Mouse (Mus musculus): ENCODE measurements at regions not wholly inside any gene's neighbourhood (a gene's known extent, or its start where the extent isn't known, plus 50 kb on each side); places are given as distances from the start of the nearest gene placed in this dataset.

DNA sequence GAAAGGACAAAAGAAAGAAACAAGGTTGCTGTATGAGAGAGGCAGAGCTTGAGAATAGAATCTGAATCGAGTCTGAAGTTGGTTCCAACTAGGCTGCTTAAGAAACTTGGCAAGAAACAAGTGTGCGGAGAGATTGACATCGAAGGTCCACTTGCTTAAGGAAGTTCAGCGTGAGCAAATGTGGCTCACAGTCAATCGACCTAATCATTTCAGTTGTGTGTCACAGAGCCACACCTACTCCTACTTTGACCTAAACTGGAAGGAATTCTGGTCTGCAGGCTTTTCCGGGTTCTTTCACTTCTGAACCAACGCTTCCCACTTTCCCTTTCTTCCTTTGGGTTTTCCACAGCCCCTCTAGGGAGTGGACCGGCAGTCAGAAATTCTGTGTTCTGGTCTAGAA, 313.8 kb upstream of the Ubash3b start:
- intact Hi-C loops (cut with DNase I) = loop anchor here (2.0 kb wide), 1 partner anchor 475 kb away; no protein-coding TSS in a partner anchor
- DNase-seq (ENCODE audit: low spot score in 2 of 2) = no peak

DNA sequence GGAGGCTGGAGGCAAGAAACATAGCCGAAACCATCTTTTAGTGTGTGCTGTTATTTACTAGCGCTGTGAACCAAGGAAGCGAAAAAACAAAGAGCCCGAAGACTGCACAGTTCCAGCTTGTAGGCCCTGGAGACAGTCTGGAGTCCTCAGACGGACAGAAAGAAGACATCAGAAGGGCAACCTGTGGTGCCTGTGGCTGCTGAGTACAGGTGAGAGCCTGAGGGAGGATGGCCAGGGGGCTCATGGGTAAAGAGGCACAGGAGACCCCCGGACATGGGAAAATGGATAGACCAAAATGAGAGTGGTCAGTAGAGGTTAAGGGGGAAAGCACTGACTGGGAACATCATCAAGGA, 313.4 kb upstream of the Ubash3b start:
- no peak for DNase-seq (ENCODE audit: low spot score in 2 of 2)
- intact Hi-C loops (cut with DNase I) = loop anchor here (1.0 to 2.0 kb wide), 2 partner anchors 105 to 476 kb away; no protein-coding TSS in a partner anchor

DNA sequence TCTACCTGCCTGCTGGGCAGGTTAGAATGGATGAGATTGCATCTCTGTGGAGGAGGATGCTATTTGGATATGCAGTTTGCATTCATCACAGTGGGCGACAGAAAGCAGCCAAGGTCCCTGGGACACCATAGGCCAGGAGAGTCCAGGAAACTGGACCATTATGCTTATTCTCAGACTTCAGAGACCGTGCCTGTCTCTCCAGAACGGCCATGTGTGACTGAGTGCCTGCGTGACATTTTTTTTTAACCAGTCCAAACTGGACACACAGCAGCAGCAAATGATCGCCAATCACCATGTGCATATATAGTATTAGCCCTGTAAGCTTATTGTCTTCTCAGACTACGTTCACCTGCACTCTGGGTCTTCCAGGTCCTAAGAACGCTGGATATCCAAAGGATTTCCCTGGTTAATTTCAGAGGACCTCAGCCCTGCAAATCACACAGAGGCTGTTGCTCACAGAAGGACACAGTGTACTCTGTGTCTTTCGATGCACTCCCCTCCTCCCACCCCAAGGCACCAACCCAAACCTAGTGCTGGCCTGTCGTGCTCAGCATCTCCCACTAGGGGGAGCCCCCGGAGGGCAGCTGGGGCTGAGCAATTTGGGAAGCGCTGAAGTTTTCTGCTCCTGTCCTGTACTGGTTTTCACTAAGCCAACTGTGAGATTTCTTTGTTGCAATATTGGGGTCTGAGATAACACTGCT, 312.9 kb upstream of the Ubash3b start:
- intact Hi-C loops (cut with DNase I) = loop anchor here (1.0 to 2.0 kb wide), 2 partner anchors 106 to 476 kb away; no protein-coding TSS in a partner anchor
- DNase-seq (ENCODE audit: low spot score in 2 of 2) = peak; percentile 85 to 91

DNA sequence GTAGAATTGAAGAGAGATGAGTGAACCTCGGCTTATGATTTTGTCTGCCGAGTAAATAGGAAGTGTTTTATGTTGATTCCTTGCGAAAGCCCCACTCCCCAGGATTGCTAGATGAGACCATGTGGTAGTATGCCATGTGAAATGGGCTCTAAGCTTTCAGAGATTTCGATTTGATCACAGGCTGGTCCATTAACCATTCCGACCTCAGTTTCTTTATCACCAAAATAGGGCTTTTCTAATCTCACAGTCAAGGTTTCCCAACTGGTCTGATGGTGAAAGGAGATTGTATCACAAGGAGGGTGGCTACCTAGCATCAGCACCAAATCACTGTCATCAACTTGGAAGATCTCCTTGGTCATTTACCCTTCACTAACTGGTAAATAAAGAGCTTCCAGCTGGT, 312.0 kb upstream of the Ubash3b start:
- no peak for DNase-seq (ENCODE audit: low spot score in 2 of 2)
- intact Hi-C loops (cut with DNase I) = no loop called here

DNA sequence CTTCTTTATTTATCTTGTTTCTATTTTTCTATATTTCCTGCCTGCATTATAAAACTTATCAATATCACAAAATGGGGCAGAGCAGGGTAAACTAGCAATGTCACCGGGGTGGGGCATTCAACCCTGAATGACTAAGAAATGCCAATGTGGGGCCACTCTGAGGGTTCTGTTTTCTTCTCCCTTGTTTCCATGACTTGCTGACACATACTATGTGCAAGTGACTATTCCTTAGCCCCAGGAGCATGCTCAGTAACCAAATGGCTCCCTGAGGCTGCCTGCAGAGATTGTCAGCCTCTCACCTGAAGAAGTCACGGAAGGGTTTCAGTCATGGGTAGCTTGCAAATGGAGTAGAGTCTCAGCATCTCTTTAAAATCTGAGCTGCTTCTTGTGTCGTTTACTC, 309.8 kb upstream of the Ubash3b start:
- no peak for DNase-seq (ENCODE audit: low spot score in 2 of 2)
- intact Hi-C loops (cut with DNase I) = no loop called here

DNA sequence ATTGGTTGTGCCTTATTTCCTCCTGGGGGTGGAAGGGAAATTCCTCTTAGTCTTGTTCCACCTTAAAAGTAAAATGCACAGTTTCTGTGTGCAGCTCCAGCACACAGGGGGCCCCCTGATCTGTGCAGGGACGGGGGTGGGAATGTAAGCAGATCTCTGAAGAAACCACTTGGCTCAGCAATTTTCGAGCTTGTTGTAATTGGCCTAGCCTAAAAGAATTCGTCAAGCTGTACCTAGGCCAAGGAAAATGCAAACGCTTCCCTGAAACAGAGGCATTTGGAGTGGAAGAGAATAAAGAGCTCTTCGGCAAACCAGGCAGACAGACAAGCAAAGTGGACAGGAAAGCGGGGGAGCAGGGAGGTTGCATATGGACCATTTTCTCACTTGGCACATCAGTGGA, 308.5 kb upstream of the Ubash3b start:
- intact Hi-C loops (cut with DNase I) = no loop called here
- DNase-seq (ENCODE audit: low spot score in 2 of 2) = no peak

DNA sequence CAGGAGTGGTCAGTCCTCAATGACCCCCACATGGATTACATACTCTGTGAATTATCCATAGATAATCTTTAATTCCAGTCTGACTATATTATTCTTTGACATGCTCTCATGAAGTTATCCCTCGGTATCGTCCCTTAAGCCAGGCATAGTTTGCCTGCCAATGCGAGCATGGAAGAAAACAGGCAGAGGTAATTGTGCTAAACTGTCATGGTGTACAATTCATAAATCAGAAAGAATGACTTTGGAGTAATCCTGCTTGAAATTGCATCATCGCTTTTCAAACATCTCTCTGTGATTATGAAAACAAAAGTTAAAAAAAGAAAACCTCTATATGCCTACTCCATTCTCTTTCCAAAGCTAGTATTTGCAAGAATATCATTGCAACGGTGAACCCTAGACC, 307.9 kb upstream of the Ubash3b start:
- intact Hi-C loops (cut with DNase I) = no loop called here
- no peak for DNase-seq (ENCODE audit: low spot score in 2 of 2)

DNA sequence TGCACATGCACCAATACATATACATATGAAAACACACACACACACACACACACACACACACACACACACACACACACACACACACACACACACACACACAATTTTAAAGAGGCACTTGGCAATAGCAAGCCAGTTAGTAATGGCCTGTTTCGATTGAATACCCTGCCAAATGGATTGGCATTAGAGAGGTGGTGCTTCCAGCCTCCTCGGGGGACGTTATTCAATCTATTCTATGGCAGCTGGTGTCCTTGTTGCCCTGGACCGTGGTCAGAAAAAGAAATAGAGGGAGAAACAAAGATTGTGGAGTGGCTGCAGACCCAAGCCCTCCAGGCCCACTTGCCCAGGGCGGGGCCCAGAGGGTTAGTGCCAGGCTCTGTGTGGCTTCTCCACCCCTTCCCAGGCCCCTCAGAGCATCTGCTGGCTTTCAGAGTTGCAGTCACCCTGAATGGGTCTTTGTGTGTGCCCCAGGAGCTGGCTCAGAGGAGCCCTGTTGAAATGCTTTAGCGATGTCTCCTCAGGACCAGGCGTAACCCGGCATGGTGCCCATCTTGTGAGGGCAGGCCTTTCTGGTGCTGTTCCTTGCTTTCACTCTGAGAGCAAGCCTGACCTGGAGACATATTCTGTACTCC, 302.7 kb upstream of the Ubash3b start:
- DNase-seq (ENCODE audit: low spot score in 2 of 2) = peak; percentile 45 to 60
- intact Hi-C loops (cut with DNase I) = no loop called here

DNA sequence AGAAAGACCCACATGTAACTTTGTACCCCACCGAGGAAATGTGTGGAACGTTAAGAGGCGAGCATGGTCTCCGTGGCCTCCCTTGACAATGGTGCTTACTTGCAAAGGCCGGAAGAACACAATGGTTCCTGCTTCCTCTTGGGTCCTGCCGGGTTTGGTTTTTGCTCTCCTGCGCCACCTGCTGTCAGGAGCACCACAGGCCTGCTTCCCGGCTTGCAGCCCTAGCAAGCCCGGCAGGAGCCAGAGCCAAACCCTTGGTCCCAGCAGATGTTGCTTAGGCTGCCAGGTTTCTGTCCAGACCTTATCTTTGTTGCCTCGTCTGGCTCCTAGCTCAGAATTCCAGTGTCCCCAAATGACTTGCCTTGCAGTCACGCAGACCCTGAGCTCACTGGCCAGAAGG, 300.2 kb upstream of the Ubash3b start:
- peak; percentile 84 to 90 for DNase-seq (ENCODE audit: low spot score in 2 of 2)
- intact Hi-C loops (cut with DNase I) = loop anchor here (1.0 to 2.0 kb wide), 2 partner anchors 85 to 232 kb away; no protein-coding TSS in a partner anchor

DNA sequence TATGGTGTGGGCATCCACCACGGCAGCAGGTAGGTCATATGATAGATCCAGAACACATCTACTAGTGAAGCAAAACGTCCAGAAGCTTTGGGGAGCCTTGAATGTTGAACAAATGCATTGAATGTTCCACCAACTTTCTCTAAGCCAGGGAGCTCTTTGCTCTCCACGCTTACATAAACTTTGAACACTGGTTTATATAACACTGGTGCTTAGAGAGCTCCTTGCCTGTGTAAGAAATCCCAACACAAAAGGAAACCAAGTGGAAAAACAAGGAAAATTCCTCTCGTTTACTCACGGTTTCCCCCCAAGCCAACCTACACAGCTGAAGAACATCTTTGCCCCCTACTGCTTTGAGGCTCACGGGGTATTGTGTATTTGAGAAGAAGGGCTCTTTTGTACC, 299.2 kb upstream of the Ubash3b start:
- intact Hi-C loops (cut with DNase I) = loop anchor here (1.0 kb wide), 1 partner anchor 231 kb away; no protein-coding TSS in a partner anchor
- DNase-seq (ENCODE audit: low spot score in 2 of 2) = peak in 1 of 2 experiments; percentile 49

DNA sequence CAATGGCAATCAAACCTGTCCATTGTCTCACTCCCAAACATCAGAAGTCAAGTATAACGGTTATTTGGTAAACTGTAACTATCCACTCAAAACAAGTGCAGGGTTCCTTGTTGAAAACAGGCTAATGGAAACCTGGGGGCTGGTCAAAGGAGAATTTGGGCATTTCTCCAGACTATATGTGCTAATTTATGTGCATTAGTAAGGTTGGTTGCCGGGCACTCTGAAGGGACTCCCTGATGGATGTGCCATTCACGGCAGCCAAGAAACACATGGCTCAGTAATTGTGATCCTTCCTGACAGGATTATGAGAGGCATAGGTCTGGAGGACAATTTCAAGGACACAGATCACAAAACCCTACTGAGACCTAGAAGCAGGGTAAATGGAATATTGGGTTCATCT, 295.5 kb upstream of the Ubash3b start:
- intact Hi-C loops (cut with DNase I) = no loop called here
- no peak for DNase-seq (ENCODE audit: low spot score in 2 of 2)

DNA sequence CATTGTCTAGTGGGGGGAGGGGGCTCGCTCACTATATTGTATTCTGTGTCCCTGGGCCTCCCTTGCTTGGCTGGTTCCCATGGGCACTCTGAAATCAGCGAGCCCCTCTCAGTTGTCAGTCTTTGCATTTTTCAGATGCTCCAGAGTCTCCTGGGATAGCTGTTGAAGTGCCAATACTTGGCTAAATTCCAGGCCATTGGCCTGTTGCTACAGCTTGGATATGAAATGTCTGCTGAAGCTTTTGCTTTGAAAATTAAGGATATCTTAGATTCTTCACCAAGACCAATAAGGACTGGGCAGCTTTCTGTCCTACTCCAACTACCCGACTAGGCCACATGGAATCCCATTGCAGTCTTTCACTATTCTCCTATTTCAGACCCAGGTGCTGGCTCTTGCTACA, 290.2 kb upstream of the Ubash3b start:
- intact Hi-C loops (cut with DNase I) = no loop called here
- DNase-seq (ENCODE audit: low spot score in 2 of 2) = no peak

DNA sequence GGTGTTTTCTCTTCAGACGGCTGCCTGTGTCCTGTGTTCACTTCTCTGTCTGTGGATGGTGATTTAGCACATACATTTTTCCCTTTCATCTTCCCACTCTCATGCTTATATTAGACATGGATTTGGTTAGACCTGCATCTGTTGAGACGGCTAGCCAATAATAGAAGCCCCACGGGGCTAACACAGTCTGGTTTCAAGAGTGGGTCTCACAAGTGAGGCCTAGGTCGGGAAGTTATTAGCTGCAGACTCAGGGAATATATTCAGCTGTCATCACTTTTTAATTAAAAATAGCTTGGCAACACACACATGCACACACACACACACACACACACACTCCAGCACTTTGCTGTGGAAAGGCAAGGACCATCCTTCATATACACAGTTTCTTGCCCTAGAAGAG, 287.7 kb upstream of the Ubash3b start:
- intact Hi-C loops (cut with DNase I) = no loop called here
- DNase-seq (ENCODE audit: low spot score in 2 of 2) = no peak

DNA sequence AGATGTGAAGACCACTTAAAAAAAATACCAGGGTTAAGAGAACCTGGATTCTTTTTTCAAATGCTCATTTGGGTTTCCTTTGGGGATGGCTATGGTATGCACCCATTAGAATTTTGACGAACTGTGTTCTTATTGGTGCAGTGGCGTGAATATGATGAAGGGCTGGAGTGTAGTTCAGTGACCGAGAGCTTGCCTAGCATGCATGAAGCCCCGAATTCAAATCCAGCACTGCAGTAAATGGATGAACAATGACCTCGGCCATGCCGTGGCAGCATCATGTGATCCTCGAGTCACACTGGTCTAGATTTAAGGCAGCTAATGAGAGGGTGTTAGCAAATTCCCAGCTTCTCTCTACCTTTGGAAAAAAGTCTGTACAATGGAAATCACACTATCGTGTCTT, 286.4 kb upstream of the Ubash3b start:
- DNase-seq (ENCODE audit: low spot score in 2 of 2) = no peak
- intact Hi-C loops (cut with DNase I) = loop anchor here (2.0 kb wide), 1 partner anchor 71 kb away; no protein-coding TSS in a partner anchor

DNA sequence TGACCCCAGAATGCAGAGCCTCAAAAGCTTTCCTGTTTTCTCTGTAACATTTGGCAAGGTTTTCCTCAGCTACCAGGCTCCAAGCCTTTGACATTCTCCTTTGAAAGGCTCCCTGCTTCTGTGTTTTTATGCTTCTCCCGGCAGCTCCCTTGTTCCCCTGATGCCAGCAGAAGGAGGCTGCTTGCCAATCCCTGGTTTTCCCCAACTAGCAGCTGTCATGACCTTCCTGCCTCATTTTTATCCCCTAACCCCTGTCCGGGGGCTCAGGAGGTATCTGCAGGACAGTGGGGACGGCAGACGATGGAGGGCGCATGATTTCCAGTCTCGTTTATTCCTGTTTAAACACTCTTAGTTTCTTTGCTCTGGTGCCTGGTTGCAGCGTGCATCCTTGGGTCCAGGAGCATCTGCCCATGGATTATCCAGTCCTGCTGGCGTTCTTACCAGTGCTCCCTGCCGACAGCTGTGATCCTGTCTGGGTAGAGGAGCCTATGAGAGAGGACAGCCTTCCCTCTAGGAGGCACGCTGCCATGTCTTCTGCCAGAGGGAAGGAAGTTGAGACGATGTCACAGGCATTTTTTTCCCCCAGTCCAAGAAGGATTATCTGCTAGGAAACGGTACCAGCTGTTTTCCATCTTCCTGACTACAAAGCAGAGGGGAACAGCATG, 285.8 kb upstream of the Ubash3b start:
- intact Hi-C loops (cut with DNase I) = loop anchor here (2.0 kb wide), 1 partner anchor 71 kb away; no protein-coding TSS in a partner anchor
- peak; percentile 48 to 64 for DNase-seq (ENCODE audit: low spot score in 2 of 2)

DNA sequence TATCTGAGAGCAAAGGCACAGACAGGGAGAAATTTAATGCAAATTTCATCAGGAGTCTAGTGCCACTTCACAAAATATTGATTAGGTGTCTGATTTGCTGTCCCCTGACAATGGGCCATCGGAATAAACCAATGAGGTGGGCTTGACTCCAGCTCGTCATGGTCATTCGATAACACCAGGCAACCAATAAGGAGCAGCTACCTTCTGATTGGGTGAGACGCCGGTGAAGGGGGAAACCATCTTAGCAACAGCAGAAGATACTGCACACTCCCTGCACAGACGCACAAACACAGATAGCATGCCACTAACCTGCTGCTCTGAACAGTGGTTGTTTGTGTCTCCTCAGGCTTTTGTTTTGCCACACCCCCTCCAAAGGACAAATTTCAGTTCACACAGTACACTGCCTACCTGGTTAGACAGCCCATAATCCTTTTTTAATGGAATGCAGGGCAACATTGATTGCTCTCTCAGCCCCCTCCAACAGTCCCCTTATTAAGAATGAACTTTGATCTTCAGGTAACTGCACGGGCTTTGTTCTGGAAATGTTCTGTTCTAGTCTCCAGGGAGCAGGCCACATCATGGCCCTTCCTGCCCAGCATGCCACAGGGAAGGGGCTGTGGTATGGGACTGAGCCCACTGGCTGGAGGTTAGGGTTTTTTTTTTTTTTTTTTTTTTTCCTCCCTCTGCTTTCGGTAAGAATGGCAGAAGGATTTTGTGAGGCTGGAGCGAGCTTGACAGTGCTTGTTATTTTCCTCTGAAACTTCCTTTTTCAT, 285.1 kb upstream of the Ubash3b start:
- intact Hi-C loops (cut with DNase I) = loop anchor here (2.0 kb wide), 1 partner anchor 70 kb away; no protein-coding TSS in a partner anchor
- peak; percentile 64 to 83 for DNase-seq (ENCODE audit: low spot score in 2 of 2)

DNA sequence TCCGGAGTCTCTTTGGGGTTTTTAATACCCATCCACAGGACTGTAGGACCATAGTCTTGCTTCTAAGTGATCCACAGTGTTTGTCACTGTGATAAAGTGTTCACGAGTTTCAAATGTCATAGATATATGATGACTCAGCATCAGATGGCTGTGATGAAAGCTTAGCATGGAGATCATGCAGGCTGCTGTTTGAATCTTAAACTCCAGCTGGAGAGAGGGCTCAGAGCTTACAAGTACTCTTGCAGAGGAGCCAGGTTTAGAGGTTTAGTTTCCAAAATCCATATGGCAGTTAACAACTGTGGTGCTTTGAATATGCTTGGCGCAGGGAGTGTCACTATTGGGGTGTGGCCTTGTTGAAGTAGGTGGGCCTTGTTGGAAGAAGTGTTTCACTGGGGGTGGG, 280.9 kb upstream of the Ubash3b start:
- intact Hi-C loops (cut with DNase I) = no loop called here

DNA sequence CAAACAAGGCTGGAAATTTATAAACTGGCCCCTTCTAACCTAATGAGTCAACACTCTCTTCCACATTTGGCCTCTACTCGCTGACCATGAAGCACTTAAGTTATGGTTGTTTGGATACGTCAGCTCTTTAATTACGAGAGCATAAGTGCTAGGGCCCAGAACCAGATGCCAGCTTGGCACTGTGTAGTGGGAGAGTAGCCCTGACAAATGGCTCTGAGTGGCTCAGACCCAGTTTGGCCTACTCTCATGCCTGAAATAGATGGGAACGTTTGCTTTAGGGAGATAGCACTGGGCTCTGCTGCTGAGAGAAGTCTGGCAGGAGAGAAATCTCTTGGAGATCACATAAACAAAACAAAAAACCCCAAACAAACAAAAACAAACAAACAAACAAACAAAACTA, 278.5 kb upstream of the Ubash3b start:
- DNase-seq (ENCODE audit: low spot score in 2 of 2) = peak in 1 of 2 experiments; percentile 60

More for the DNA sequence above, 280.9 kb upstream of the Ubash3b start:
- peak in 1 of 2 experiments; percentile 75 for DNase-seq (ENCODE audit: low spot score in 2 of 2)

DNA sequence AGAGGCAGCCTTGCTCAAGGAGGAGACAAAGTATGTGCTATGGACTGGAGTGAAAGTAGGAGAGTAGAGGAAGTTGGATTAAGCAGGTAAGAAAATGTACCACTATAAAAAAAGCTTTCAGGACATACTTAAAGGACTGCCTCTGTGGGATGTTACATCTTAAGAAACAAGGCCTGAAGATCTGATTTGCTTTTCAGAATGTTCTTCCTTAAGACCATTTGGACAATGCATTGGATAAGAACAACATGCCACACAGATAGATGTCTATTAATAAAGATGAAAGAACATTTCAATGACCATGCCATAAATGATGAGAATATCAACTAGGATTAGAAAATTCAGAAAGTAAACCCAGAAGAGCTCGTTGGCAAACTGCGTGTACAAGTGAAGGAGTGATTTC, 276.6 kb upstream of the Ubash3b start:
- intact Hi-C loops (cut with DNase I) = no loop called here
- no peak for DNase-seq (ENCODE audit: low spot score in 2 of 2)

More for the DNA sequence above, 278.5 kb upstream of the Ubash3b start:
- intact Hi-C loops (cut with DNase I) = no loop called here

Measured in left cerebral cortex, postnatal 25 days (tissue).